Mouse (Mus musculus) testis, adult 2 months (tissue): ENCODE data around the gene Scimp.

Experiments
- CTCF ChIP-seq: fragments of 200-500 bp; IDR thresholded peaks from 2 replicates; pipeline ENCODE4 v1.5.1; 2012; ENCODE audit warnings: low read depth, mild to moderate bottlenecking, inconsistent platforms, low read length, moderate library complexity; ENCODE audit not compliant: control insufficient read depth, insufficient read depth, insufficient replicate concordance
- POLR2A ChIP-seq: fragments of 200-500 bp; IDR thresholded peaks from 2 replicates; pipeline ENCODE4 v1.6.1; 2012; ENCODE audit warnings: low read depth, mild to moderate bottlenecking, inconsistent platforms, low read length, moderate library complexity; ENCODE audit not compliant: control insufficient read depth

GRCm38 (mm10) chr11:70826207-70826606 lies 13.8 kb upstream of the Scimp start:
- TF ChIP-seq POLR2A: no peak
- TF ChIP-seq CTCF: no peak
